Mouse (Mus musculus) heart, adult 9 months (tissue): ENCODE results near the gene Gm21209.
"Not testable (repeated sequence)": the region's sequence is repeated elsewhere in the genome, so short reads cannot be mapped to it uniquely, and the experiment has no call there.

Experiments
- DNase-seq, 2 experiments: peaks; one replicate each; pipeline ENCODE4 v3.0.0; 2022; ENCODE audit warnings: low spot score in 2 of 2

Gm21209 gene

DNA sequence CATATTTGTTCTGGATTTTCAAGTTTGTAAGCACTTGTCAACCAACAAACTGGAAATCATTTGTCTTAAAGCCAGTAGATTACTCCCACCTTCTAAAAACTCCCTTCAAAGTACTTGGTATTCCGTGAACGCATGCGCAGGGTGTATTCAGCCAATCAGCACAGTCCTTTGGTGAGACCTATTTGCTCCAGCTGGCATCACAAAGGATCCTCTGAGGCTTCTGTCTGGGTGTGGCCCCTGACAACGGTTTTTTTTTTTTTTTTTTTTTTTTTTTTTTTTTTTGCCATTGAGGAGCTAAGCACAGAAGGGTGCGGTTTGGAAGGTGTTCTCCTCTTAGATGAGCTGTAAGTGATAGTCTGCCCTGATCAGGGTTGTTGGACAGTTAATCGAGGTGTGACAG is at the start of gene Gm21209:
Gm21209 (plus strand) TSS at position 301 of the 400 bp plus-strand sequence.
- not testable (repeated sequence) for DNase-seq
